Mouse (Mus musculus): ENCODE results near the gene Pygo1. TPM values are rescaled to one million over a fixed set of nuclear protein-coding genes. Genes with fewer than 3 reads are reported as not detected.

Pygo1 gene
- total RNA-seq, 2 experiments from 2014 or later = 6.9 to 8.3 TPM

DNA sequence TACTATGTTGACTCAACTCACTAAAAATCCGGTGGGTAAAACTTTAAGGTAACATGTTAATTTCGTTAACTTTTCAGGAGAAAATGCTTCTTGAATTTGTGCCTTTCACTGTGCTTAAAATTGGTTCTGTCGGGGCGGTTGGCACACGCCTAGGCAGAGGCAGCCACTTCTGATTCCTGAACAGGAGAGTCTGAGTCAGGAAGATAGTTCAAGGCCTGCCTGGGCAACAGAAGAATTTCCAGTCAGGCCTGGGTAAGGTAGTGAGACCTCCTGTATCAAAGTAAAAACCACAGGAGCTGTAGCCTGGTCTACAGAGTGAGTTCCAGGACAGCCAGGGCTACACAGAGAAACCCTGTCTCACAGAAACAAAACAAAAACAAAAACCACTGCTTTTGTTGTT is 67.1 kb downstream of the Pygo1 start:
- DNase-seq = no peak

DNA sequence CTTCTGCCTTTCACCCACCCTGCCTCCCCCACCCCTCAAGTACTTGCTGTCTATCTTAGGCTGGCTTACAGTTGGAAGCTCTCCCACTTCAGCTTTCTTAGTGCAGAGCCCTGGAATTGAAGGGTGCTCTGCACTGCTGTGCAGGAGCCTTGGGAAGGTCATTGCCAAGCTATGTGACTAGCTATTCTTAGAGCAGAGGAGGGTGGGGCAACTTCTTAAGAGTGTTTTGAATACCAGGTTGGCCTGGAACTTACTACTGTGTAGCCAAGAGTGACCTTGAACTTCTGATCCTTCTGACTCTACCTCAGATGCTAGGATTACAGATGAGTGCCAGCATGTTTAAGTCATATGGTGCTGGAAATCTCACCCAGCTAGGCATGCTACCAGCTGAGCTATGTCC is 70.7 kb downstream of the Pygo1 start:
- DNase-seq = no peak

DNA sequence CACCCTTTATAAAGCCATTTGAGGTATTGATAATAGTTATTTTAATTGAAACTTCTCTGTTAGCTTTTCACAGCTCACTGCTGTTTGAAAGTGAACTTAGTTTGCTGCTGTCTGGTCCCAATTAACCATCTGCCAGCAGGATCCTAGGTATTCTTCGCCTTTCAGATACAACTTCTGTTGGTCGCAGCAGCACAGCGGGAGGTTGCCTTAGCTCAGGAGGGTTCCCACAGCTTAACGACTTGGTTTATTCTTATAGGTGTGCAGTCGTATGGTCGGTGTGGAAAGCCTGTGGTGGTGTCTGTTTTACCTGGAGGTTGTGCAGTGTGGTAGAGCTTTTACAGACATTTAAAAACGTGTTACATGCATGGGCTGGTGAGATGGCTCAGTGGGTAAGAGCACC is 71.4 kb downstream of the Pygo1 start:
- DNase-seq = no peak

GRCm38 (mm10) chr9:73000487-73000886 is 75.0 kb downstream of the Pygo1 start:
- DNase-seq = no peak

- DNase-seq = no peak
Measured at GRCm38 (mm10) chr9:73001314-73002011, 76.0 kb downstream of the Pygo1 start.

Other genes with a start within 250 kb of the Pygo1 start
- under 1 TPM; 0.13 to 0.18 TPM for gene Prtg, start 118.8 kb upstream of the Pygo1 start, total RNA-seq (2021)
- under 1 TPM; 0.49 to 0.78 TPM for gene Dyx1c1, start 33.1 kb downstream of the Pygo1 start, total RNA-seq (2021)
- not detected for gene Gm44503, start 33.2 kb downstream of the Pygo1 start, total RNA-seq (2021)
- 1 to 10 TPM; 7.0 to 9.4 TPM for gene Ccpg1os, start 59.7 kb downstream of the Pygo1 start, total RNA-seq (2021)
- gene Ccpg1, start 59.8 kb downstream of the Pygo1 start, total RNA-seq (2021) = 10 to 100 TPM; 53.9 to 59.0 TPM
- gene Pigb, start 114.7 kb downstream of the Pygo1 start, total RNA-seq (2021) = 1 to 10 TPM; 3.7 to 3.9 TPM
- 1 to 10 TPM; 1.9 to 2.5 TPM for gene Rab27a, start 119.2 kb downstream of the Pygo1 start, total RNA-seq (2021)
- gene Khdc3, start 176.2 kb downstream of the Pygo1 start, total RNA-seq (2021) = not detected
- not detected for gene Gm20509, start 176.8 kb downstream of the Pygo1 start, total RNA-seq (2021)
- 10 to 100 TPM; 39.7 to 43.8 TPM for gene Rsl24d1, start 187.8 kb downstream of the Pygo1 start, total RNA-seq (2021)

Measured in gastrocnemius, postnatal 25 days (tissue).